Mouse (Mus musculus): Measurements from ENCODE around the gene Rarres2. TPM values are rescaled to one million over a fixed set of nuclear protein-coding genes. Genes with fewer than 3 reads are reported as not detected.

Gene Rarres2
- 50.4 and 53.8 TPM in 2 replicates for polyA plus RNA-seq (2015; fragmentation: Nextera tagmentation; extraction: Ambion mirVana)

DNA sequence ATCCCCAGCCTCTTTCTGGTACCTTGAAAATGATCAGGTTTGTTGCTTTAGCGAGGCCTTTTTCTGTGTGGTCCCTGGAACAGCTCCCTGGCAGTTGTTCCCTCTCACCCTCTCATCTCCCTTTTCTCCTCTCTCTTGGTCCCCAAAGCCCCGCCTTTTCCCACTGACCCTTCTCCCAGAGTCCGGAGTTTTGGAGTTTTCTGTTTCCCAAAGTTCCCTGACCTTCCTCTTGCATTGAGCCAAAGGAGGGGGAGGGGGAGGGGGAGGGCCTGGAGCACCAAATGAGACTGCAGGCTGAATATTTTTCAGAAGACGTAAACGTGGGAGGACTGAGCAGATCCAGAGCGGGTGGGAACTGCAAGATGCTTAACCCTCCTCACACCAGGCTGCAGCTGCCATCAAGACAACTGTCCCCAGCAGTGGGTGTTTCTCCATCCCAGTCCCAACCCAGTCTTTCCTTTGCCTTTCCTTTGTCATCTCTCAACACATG lies at the start of gene Rarres2:
Rarres2 (minus strand) TSS at position 218 of the 490 bp plus-strand sequence.
- H3K4me3 ChIP-seq = peak within 1 kb of the TSS; percentile 16
- peak; percentile 41; the same call in 1 of the 2 replicates for ATAC-seq (replicated peaks; ENCODE audit: insufficient number of reproducible peaks, insufficient read depth, low FRiP score, low read depth)
- 34% methylated on average over 6 of the region's 6 CpGs for WGBS
- H3K4me2 ChIP-seq = peak within 1 kb of the TSS; percentile 31
- no peaks in the 10 kb centered on the region for H3K9me3 ChIP-seq (replicated peaks)
- H3K9ac ChIP-seq = no peak within 1 kb of the TSS
- peak within 1 kb of the TSS; percentile 71 for H3K27ac ChIP-seq
- peaks cover 42% of the 10 kb centered on the region for H3K4me1 ChIP-seq (replicated peaks)
- no peaks in the 10 kb centered on the region for H3K27me3 ChIP-seq
- no peaks in the 10 kb centered on the region for H3K36me3 ChIP-seq

DNA sequence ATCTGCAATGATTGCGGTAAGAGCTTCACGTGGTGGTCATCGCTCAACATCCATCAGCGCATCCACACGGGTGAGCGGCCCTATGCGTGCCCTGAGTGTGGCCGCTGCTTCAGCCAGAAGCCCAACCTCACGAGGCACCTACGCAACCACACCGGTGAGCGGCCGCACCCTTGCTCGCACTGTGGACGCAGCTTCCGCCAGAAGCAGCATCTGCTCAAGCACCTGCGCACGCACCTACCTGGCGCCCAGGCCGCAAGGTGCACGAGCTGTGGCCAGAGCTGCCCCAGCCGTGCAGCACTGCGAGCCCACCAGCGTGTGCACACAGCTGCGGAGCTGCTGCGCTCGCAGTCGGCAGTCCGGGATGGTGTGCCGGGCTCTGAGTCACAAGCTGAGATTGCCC lies 47.4 kb upstream of the Rarres2 start:
- WGBS = 91% methylated on average over 30 of the region's 30 CpGs
- no peak for ATAC-seq (replicated peaks; ENCODE audit: insufficient number of reproducible peaks, insufficient read depth, low FRiP score, low read depth)
- no peaks in the 10 kb centered on the region for H3K4me1 ChIP-seq (replicated peaks)

DNA sequence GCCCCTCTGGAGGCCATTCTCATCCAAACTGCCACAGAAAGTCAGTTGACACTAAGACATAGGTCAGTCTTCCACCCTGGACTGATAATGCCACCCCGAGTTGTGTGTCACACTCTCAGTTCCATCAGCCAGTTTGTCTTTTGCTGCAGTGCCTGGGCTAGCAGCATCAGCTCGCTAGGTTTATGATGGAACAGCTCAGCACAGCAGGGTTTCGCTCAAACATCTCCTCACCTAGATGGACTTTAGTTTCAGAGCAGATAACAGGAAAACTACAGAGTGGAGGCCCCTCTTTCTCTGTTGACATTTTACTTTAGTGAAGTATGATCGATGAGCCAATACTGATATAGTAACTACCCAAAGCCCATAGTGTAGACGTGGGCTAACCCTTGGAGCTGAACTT lies 42.2 kb upstream of the Rarres2 start:
- WGBS = 88% methylated on average over 5 of the region's 5 CpGs
- no peak overlapping the region for H3K9ac ChIP-seq
- no peak for ATAC-seq (replicated peaks; ENCODE audit: insufficient number of reproducible peaks, insufficient read depth, low FRiP score, low read depth)
- no peak overlapping the region for H3K4me2 ChIP-seq
- no peaks in the 10 kb centered on the region for H3K27me3 ChIP-seq
- no peak overlapping the region for H3K27ac ChIP-seq
- H3K36me3 ChIP-seq = peaks cover 24% of the 10 kb centered on the region
- H3K4me3 ChIP-seq = no peak overlapping the region
- H3K4me1 ChIP-seq (replicated peaks) = no peaks in the 10 kb centered on the region
- H3K9me3 ChIP-seq (replicated peaks) = no peaks in the 10 kb centered on the region

More for the DNA sequence above, 47.4 kb upstream of the Rarres2 start:
- H3K4me3 ChIP-seq = no peak overlapping the region
- H3K27me3 ChIP-seq = no peaks in the 10 kb centered on the region
- H3K36me3 ChIP-seq = peaks cover 24% of the 10 kb centered on the region
- no peak overlapping the region for H3K27ac ChIP-seq
- no peak overlapping the region for H3K4me2 ChIP-seq
- H3K9me3 ChIP-seq (replicated peaks) = no peaks in the 10 kb centered on the region
- H3K9ac ChIP-seq = no peak overlapping the region

DNA sequence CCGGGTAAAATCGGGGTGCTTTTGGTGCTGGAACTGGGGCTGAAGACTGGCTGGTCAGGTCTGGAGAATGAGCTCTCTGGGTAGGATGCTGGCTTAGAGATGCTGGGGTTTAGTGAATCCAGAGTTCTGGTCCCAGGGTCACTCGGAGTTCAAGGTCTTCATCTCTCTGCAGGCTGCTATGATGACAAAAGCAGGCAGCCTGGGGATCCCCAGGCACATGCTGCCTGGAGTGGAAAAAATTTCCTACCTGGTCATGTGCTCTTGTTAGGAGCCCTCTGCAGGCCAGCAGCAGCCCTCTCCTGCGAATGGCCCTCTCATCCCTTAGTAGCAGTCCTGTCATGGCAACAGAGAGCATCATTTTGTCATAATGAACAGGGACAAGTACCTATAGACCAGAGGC lies 40.9 kb upstream of the Rarres2 start:
- no peak for ATAC-seq (replicated peaks; ENCODE audit: insufficient number of reproducible peaks, insufficient read depth, low FRiP score, low read depth)
- H3K4me2 ChIP-seq = no peak overlapping the region
- H3K9ac ChIP-seq = no peak overlapping the region
- 76% methylated on average over 4 of the region's 4 CpGs for WGBS
- H3K4me1 ChIP-seq (replicated peaks) = peaks cover 7% of the 10 kb centered on the region; the same call in 1 of the 2 replicates
- H3K27ac ChIP-seq = no peak overlapping the region
- H3K36me3 ChIP-seq = peaks cover 17% of the 10 kb centered on the region
- no peak overlapping the region for H3K4me3 ChIP-seq
- H3K27me3 ChIP-seq = no peaks in the 10 kb centered on the region
- H3K9me3 ChIP-seq (replicated peaks) = no peaks in the 10 kb centered on the region

DNA sequence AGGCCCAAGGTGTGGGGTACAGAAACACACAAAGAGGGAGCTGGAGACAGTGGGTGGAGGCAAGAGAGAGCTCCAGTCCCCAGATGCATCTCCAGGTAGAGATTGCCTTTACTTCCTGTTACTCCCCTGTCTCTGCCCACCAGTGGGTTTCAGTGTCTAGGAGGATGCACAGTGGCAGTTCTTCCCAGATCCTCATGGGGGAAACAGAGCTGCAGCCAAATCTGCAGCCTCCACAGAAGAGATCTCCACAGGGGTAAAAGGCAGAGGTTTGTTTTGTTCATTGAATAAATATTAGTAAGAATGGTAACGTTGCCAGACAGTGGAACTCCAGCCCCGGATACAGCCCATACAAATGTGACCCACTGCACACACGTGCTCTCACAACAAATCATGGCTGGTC lies 38.1 kb upstream of the Rarres2 start:
- 76% methylated on average over 3 of the region's 3 CpGs for WGBS

DNA sequence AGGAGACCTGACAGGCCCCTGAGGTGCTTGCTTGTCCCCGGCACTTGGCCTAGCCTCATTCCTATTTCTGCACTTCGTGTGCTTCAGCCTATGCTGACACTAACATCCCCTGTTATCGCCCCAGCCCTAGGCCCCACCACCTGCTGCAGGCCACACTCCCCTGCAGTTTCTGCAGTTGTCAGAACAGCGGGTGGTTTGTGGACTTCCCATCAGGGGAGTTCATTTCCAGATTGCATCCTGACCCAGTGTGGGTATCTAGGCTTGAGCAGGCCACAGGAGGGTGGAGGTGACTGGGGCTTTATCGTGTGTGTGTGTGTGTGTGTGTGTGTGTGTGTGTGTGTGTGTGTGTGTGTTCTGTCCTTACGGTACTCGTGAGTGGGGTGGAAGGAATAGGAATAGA lies 36.9 kb upstream of the Rarres2 start:
- peaks cover 7% of the 10 kb centered on the region; the same call in 1 of the 2 replicates for H3K4me1 ChIP-seq (replicated peaks)
- H3K36me3 ChIP-seq = peaks cover 9% of the 10 kb centered on the region; the same call in 1 of the 2 replicates
- H3K9me3 ChIP-seq (replicated peaks) = no peaks in the 10 kb centered on the region
- H3K4me3 ChIP-seq = no peak overlapping the region
- 49% methylated on average over 7 of the region's 7 CpGs for WGBS
- H3K9ac ChIP-seq = no peak overlapping the region
- no peak overlapping the region for H3K27ac ChIP-seq
- no peaks in the 10 kb centered on the region for H3K27me3 ChIP-seq
- H3K4me2 ChIP-seq = no peak overlapping the region
- ATAC-seq (replicated peaks; ENCODE audit: insufficient number of reproducible peaks, insufficient read depth, low FRiP score, low read depth) = no peak

More for the DNA sequence above, 38.1 kb upstream of the Rarres2 start:
- no peaks in the 10 kb centered on the region for H3K9me3 ChIP-seq (replicated peaks)
- H3K27me3 ChIP-seq = no peaks in the 10 kb centered on the region
- H3K9ac ChIP-seq = no peak overlapping the region
- H3K4me2 ChIP-seq = no peak overlapping the region
- peaks cover 7% of the 10 kb centered on the region; the same call in 1 of the 2 replicates for H3K4me1 ChIP-seq (replicated peaks)
- H3K27ac ChIP-seq = no peak overlapping the region
- no peak for ATAC-seq (replicated peaks; ENCODE audit: insufficient number of reproducible peaks, insufficient read depth, low FRiP score, low read depth)
- H3K4me3 ChIP-seq = no peak overlapping the region
- H3K36me3 ChIP-seq = peaks cover 13% of the 10 kb centered on the region; the same call in 1 of the 2 replicates

DNA sequence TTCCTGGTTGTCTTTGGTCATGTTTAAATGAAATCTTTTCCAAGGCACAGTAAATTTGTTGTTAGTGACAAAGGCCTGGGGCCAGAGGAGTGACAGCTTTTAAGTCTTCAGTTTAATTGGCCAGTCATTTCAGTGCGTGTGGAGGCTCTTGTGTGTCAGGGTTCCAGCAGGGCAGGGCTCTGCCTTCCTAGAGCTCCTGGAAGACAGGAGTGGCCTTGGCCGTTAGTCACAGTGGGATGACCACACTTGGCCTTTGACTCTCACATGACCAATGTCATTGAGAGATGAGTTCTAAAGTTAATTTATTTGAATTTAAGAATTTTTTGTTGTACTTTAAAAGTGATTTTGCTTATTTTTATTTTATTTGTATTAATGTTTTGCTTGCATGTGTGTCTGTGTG lies 35.5 kb upstream of the Rarres2 start:
- no peak overlapping the region for H3K9ac ChIP-seq
- no peak for ATAC-seq (replicated peaks; ENCODE audit: insufficient number of reproducible peaks, insufficient read depth, low FRiP score, low read depth)
- H3K27me3 ChIP-seq = no peaks in the 10 kb centered on the region
- H3K4me1 ChIP-seq (replicated peaks) = peaks cover 7% of the 10 kb centered on the region
- WGBS = 73% methylated on average over 2 of the region's 2 CpGs
- no peak overlapping the region for H3K4me2 ChIP-seq
- no peaks in the 10 kb centered on the region for H3K9me3 ChIP-seq (replicated peaks)
- no peak overlapping the region for H3K27ac ChIP-seq
- H3K36me3 ChIP-seq = no peaks in the 10 kb centered on the region
- no peak overlapping the region for H3K4me3 ChIP-seq

DNA sequence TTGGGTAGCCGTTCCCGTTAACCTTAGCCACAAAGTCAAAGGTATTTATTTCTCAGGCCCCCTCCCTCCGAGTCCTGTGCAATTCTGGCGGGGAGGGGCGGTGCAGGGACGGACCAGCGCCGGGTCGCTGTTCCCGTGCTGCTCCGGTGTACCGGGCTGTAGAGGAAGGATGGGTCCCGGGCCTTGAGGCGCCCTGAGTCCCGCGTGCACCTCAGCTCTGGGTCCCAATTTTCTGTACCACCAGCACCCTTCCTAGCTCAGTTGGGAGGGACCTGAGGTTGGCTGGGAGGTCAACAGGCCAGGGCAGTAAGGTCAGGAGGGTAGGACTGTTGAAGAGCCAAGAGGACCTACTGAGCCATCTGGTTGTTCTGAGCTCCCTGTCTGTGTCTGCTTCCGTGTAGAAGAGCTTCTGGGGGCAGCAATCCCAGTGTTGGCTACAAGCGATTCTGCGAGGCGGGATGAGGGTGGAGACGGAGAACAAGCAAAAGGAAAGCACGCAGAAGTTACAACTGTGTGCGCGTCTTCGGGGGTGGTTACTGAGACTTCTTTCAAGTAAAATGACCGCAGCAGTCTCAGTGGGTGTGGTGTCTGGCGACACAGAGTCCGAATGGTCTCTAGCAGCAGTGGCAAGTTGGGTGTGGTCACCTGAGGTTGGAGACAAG lies 29.6 kb upstream of the Rarres2 start:
- H3K4me3 ChIP-seq = peak overlapping the region; percentile 79
- no peaks in the 10 kb centered on the region for H3K9me3 ChIP-seq (replicated peaks)
- H3K4me1 ChIP-seq (replicated peaks) = peaks cover 15% of the 10 kb centered on the region
- H3K9ac ChIP-seq = peak overlapping the region; percentile 81
- peak overlapping the region; percentile 86 for H3K27ac ChIP-seq
- peaks cover 26% of the 10 kb centered on the region for H3K36me3 ChIP-seq
- WGBS = under 1% methylated on average over 28 of the region's 28 CpGs
- peak overlapping the region; percentile 86 for H3K4me2 ChIP-seq
- peak; percentile 67 for ATAC-seq (replicated peaks; ENCODE audit: insufficient number of reproducible peaks, insufficient read depth, low FRiP score, low read depth)
- no peaks in the 10 kb centered on the region for H3K27me3 ChIP-seq

DNA sequence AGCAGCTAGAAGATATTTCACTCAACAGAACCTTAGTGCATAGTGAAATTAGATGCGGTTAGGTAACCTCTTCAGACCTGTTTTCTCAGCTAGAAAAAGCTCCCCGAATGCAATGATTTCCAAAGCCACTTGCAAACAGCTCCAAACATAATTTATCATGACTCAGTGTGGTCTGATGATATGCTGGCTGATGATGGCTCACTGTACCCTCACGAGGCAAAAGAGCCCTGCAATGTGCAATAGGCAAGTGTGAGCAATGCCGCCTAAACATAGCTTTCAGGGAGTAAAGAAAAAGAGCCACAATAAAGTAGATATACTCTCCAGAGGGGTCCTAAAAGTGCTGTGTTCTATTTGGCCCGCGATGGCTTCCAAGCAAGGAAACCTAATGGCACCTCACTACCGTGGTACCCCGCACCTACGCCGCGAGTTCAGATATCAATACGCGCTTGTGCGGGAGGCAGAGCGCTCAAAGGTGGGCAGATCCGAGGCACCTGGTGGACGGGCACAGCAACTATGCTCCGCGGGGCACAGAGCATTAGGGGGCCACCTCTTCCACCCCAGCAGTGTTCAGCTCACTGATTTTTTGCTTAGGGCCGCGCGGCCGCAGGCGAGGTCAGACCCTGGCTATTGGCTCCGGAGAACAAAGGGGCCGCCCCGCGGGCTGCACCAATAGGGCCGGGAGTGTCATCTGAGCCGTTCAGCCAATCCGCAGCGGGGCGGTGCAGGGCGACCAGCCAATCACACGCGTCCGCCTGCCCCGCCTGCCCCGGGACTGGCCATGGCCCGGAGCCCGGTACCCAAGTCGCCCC lies 28.9 kb upstream of the Rarres2 start, which contains the start of gene Zfp775:
Zfp775 (plus strand) TSS at position 793 of the 809 bp plus-strand sequence.
- H3K4me3 ChIP-seq = peak within 1 kb of the TSS; percentile 79
- H3K36me3 ChIP-seq = peaks cover 33% of the 10 kb centered on the region
- peaks cover 15% of the 10 kb centered on the region for H3K4me1 ChIP-seq (replicated peaks)
- H3K27ac ChIP-seq = peak within 1 kb of the TSS; percentile 86
- 5% methylated on average over 42 of the region's 42 CpGs for WGBS
- peak; percentile 99 for ATAC-seq (replicated peaks; ENCODE audit: insufficient number of reproducible peaks, insufficient read depth, low FRiP score, low read depth)
- no peaks in the 10 kb centered on the region for H3K9me3 ChIP-seq (replicated peaks)
- H3K27me3 ChIP-seq = no peaks in the 10 kb centered on the region
- peak within 1 kb of the TSS; percentile 86 for H3K4me2 ChIP-seq
- H3K9ac ChIP-seq = peak within 1 kb of the TSS; percentile 81

DNA sequence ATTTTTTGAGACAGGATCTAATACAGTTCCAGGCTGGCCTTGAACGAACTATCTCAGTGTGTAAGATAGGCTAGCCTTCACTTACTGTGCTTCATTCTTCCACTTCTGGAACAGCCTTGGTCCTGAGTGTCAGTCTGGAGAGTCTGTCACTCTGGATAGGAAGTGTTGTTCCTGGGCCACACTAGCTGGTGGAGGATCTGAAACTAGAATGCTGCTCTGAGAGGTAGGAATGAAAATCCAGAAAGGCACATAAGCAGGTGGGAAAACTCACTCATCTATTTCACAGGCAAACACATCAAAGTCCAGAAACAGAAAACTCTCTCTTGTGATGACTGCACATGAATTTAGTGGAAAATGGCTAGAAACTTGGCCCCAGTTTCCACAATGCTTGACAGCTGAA lies 28.0 kb upstream of the Rarres2 start:
- no peak overlapping the region for H3K9ac ChIP-seq
- no peak overlapping the region for H3K4me3 ChIP-seq
- no peaks in the 10 kb centered on the region for H3K27me3 ChIP-seq
- WGBS = 83% methylated on average over 1 of the region's 1 CpGs
- ATAC-seq (replicated peaks; ENCODE audit: insufficient number of reproducible peaks, insufficient read depth, low FRiP score, low read depth) = no peak
- H3K27ac ChIP-seq = no peak overlapping the region
- no peak overlapping the region for H3K4me2 ChIP-seq
- peaks cover 15% of the 10 kb centered on the region for H3K4me1 ChIP-seq (replicated peaks)
- H3K9me3 ChIP-seq (replicated peaks) = peaks cover 3% of the 10 kb centered on the region; the same call in 1 of the 2 replicates
- peaks cover 42% of the 10 kb centered on the region for H3K36me3 ChIP-seq

DNA sequence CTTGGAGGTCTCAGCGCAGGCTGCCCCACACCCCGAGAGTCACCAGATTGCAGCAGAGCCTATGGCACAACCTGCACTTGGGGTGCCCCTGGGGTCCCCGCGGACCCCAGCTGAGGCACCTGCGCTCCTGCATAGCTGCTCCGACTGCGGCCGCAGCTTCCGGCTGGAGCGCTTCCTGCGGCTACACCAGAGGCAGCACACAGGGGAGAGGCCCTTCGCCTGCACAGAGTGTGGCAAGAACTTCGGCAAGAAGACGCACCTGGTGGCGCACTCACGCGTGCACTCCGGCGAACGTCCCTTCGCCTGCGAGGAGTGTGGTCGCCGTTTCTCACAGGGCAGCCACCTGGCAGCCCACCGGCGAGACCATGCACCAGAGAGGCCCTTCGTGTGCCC lies 24.6 kb upstream of the Rarres2 start:
- Histone ChIP-seq H3K27ac (no peak overlapping the region), H3K4me1 (replicated peaks) (peaks cover 25% of the 10 kb centered on the region), H3K27me3 (no peaks in the 10 kb centered on the region), H3K4me3 (no peak overlapping the region), H3K9me3 (replicated peaks) (peaks cover 3% of the 10 kb centered on the region; the same call in 1 of the 2 replicates), H3K4me2 (no peak overlapping the region), H3K9ac (no peak overlapping the region), H3K36me3 (peaks cover 42% of the 10 kb centered on the region)
- ATAC-seq (replicated peaks; ENCODE audit: insufficient number of reproducible peaks, insufficient read depth, low FRiP score, low read depth) = no peak
- WGBS = 93% methylated on average over 27 of the region's 27 CpGs

Measured in heart, embryonic 15.5 days (tissue).